Mouse (Mus musculus) forebrain, embryonic 16.5 days (tissue): ENCODE results near the gene Pwp2. TPM values are rescaled to one million over a fixed set of nuclear protein-coding genes. Genes with fewer than 3 reads are reported as not detected.

Experiments used
- ATAC-seq: fragments of 200-750 bp; cut with Nextera tagmentation; 2 replicates; pipeline ENCODE4 v1.8.0; 2017; ENCODE audit warnings: mild to moderate bottlenecking, moderate library complexity
- H3K27ac ChIP-seq: fragments of 300-500 bp; sonication (generic); 2 replicates; pipeline ENCODE4 v1.5.1; 2014; ENCODE audit warnings: low read length, control low read depth
- H3K27me3 ChIP-seq: fragments of 300-500 bp; sonication (generic); replicated peaks from 2 replicates; pipeline ENCODE4 v1.6.1; 2014; ENCODE audit warnings: low read length; ENCODE audit not compliant: control insufficient read depth, insufficient read depth
- H3K36me3 ChIP-seq: fragments of 300-500 bp; sonication (generic); 2 replicates; pipeline ENCODE4 v1.6.1; 2014; ENCODE audit not compliant: control insufficient read depth, insufficient read depth
- H3K4me1 ChIP-seq: fragments of 300-500 bp; sonication (generic); replicated peaks from 2 replicates; pipeline ENCODE4 v1.6.1; 2014; ENCODE audit warnings: low read length; ENCODE audit not compliant: control insufficient read depth, insufficient read depth
- H3K4me2 ChIP-seq: fragments of 300-500 bp; sonication (generic); 2 replicates; pipeline ENCODE4 v1.6.1; 2014; ENCODE audit warnings: mild to moderate bottlenecking, low read length, control low read depth
- H3K4me3 ChIP-seq: fragments of 300-500 bp; sonication (generic); replicated peaks from 2 replicates; pipeline ENCODE4 v1.5.1; 2014; ENCODE audit warnings: mild to moderate bottlenecking, low read length, control low read depth
- H3K9ac ChIP-seq: fragments of 300-500 bp; sonication (generic); replicated peaks from 2 replicates; pipeline ENCODE4 v1.6.1; 2014; ENCODE audit warnings: low read depth, low read length, control low read depth
- H3K9me3 ChIP-seq: fragments of 300-500 bp; sonication (generic); 2 replicates; pipeline ENCODE4 v1.6.1; 2016; ENCODE audit warnings: low read length; ENCODE audit not compliant: control insufficient read depth
- WGBS: fragments of 180-500 bp; shearing (Covaris S2); extraction: QIAGEN DNeasy Blood & Tissue Kit; methylation state at CpG from one replicate; pipeline ENCODE4 v1.1.7; 2014; 5-methylcytosine and 5-hydroxymethylcytosine counted together
- polyA plus RNA-seq: library from polyadenylated mRNA; unstranded; fragments of >200 nt; fragmentation: Nextera tagmentation; extraction: Ambion mirVana; gene quantifications from 2 replicates; pipeline ENCODE4 v1.2.1, GENCODE M21; 2015

Gene Pwp2
- polyA plus RNA-seq, 1 experiment from 2014 or later = 24.5 TPM

GRCm38 (mm10) chr10:78165256-78166005, 19.5 kb downstream of the Pwp2 start:
- Histone ChIP-seq H3K4me3 (no peak overlapping the region), H3K4me1 (peaks cover 17% of the 10 kb centered on the region), H3K9me3 (no peaks in the 10 kb centered on the region), H3K36me3 (peaks cover 5% of the 10 kb centered on the region; the same call in 1 of the 2 replicates), H3K9ac (no peak overlapping the region), H3K27ac (no peak overlapping the region), H3K4me2 (no peak overlapping the region), H3K27me3 (no peaks in the 10 kb centered on the region)
- ATAC-seq = no peak
- 89% methylated on average over 21 of the region's 21 CpGs for WGBS

- H3K4me2 ChIP-seq = no peak overlapping the region
- H3K9ac ChIP-seq = no peak overlapping the region
- peaks cover 5% of the 10 kb centered on the region; the same call in 1 of the 2 replicates for H3K36me3 ChIP-seq
- H3K4me1 ChIP-seq = peaks cover 18% of the 10 kb centered on the region
- 95% methylated on average over 12 of the region's 12 CpGs for WGBS
- no peak overlapping the region for H3K4me3 ChIP-seq
- no peaks in the 10 kb centered on the region for H3K9me3 ChIP-seq
- no peak for ATAC-seq
- no peaks in the 10 kb centered on the region for H3K27me3 ChIP-seq
- H3K27ac ChIP-seq = no peak overlapping the region
Observed at GRCm38 (mm10) chr10:78164786-78165185, 20.2 kb downstream of the Pwp2 start.

- no peak overlapping the region for H3K27ac ChIP-seq
- peaks cover 23% of the 10 kb centered on the region for H3K4me1 ChIP-seq
- no peak overlapping the region for H3K4me2 ChIP-seq
- H3K27me3 ChIP-seq = no peaks in the 10 kb centered on the region
- H3K9ac ChIP-seq = no peak overlapping the region
- H3K9me3 ChIP-seq = no peaks in the 10 kb centered on the region
- ATAC-seq = 0 out of 2 replicates have a peak, but pooled peaks have one; percentile 15
- peaks cover 5% of the 10 kb centered on the region; the same call in 1 of the 2 replicates for H3K36me3 ChIP-seq
- H3K4me3 ChIP-seq = no peak overlapping the region
- WGBS = 36% methylated on average over 4 of the region's 4 CpGs
Observed at GRCm38 (mm10) chr10:78163923-78164322, 21.0 kb downstream of the Pwp2 start.

- WGBS = 92% methylated on average over 9 of the region's 9 CpGs
- Histone ChIP-seq H3K4me1 (peaks cover 16% of the 10 kb centered on the region), H3K27ac (no peak overlapping the region), H3K4me2 (no peak overlapping the region), H3K27me3 (no peaks in the 10 kb centered on the region), H3K36me3 (peaks cover 5% of the 10 kb centered on the region; the same call in 1 of the 2 replicates), H3K9me3 (no peaks in the 10 kb centered on the region), H3K9ac (no peak overlapping the region), H3K4me3 (no peak overlapping the region)
- ATAC-seq = no peak
Observed at GRCm38 (mm10) chr10:78163241-78163640, 21.7 kb downstream of the Pwp2 start.

- Histone ChIP-seq H3K4me3 (no peak overlapping the region), H3K9me3 (no peaks in the 10 kb centered on the region), H3K27me3 (no peaks in the 10 kb centered on the region), H3K27ac (no peak overlapping the region), H3K36me3 (peaks cover 5% of the 10 kb centered on the region; the same call in 1 of the 2 replicates), H3K9ac (no peak overlapping the region), H3K4me1 (peaks cover 13% of the 10 kb centered on the region), H3K4me2 (no peak overlapping the region)
- 97% methylated on average over 12 of the region's 12 CpGs for WGBS
- no peak for ATAC-seq
Observed at GRCm38 (mm10) chr10:78162646-78163045, 22.3 kb downstream of the Pwp2 start.

GRCm38 (mm10) chr10:78161096-78161495, 23.9 kb downstream of the Pwp2 start:
- H3K4me1 ChIP-seq = peaks cover 9% of the 10 kb centered on the region
- no peaks in the 10 kb centered on the region for H3K27me3 ChIP-seq
- H3K9ac ChIP-seq = no peak overlapping the region
- H3K36me3 ChIP-seq = no peaks in the 10 kb centered on the region
- H3K4me3 ChIP-seq = no peak overlapping the region
- no peaks in the 10 kb centered on the region for H3K9me3 ChIP-seq
- no peak overlapping the region for H3K27ac ChIP-seq
- no peak for ATAC-seq
- 88% methylated on average over 8 of the region's 8 CpGs for WGBS
- H3K4me2 ChIP-seq = no peak overlapping the region

GRCm38 (mm10) chr10:78160369-78161095, 24.4 kb downstream of the Pwp2 start:
- Histone ChIP-seq H3K9ac (no peak overlapping the region), H3K36me3 (no peaks in the 10 kb centered on the region), H3K4me1 (peaks cover 9% of the 10 kb centered on the region), H3K27ac (no peak overlapping the region), H3K4me3 (no peak overlapping the region), H3K4me2 (no peak overlapping the region), H3K9me3 (no peaks in the 10 kb centered on the region), H3K27me3 (no peaks in the 10 kb centered on the region)
- ATAC-seq = no peak
- 91% methylated on average over 16 of the region's 16 CpGs for WGBS

GRCm38 (mm10) chr10:78159906-78160305, 25.0 kb downstream of the Pwp2 start:
- Histone ChIP-seq H3K27ac (no peak overlapping the region), H3K27me3 (no peaks in the 10 kb centered on the region), H3K9me3 (no peaks in the 10 kb centered on the region), H3K36me3 (no peaks in the 10 kb centered on the region), H3K4me2 (peak overlapping the region; percentile 40), H3K4me1 (peaks cover 9% of the 10 kb centered on the region), H3K4me3 (no peak overlapping the region), H3K9ac (no peak overlapping the region)
- WGBS = 2% methylated on average over 7 of the region's 7 CpGs
- ATAC-seq = peak; percentile 69

GRCm38 (mm10) chr10:78159252-78159878, 25.6 kb downstream of the Pwp2 start:
- Histone ChIP-seq H3K4me3 (peak overlapping the region; percentile 12; the same call in 1 of the 2 replicates), H3K27ac (no peak overlapping the region), H3K36me3 (no peaks in the 10 kb centered on the region), H3K4me2 (peak overlapping the region; percentile 40), H3K9ac (no peak overlapping the region), H3K4me1 (peaks cover 9% of the 10 kb centered on the region), H3K27me3 (no peaks in the 10 kb centered on the region), H3K9me3 (no peaks in the 10 kb centered on the region)
- WGBS = 14% methylated on average over 17 of the region's 17 CpGs
- ATAC-seq = peak; percentile 18; the same call in 1 of the 2 replicates
